Comparison of ENCODE assay signal across 11 mouse cellular contexts in genomic region chr11:113779680-113780041, GRCm38 (mm10). TPM values are rescaled to one million over a fixed set of nuclear protein-coding genes. Genes with fewer than 3 reads are reported as not detected.
DNase-seq lines count a peak whose midpoint lies in the region; ATAC-seq lines count a peak whose summit lies in the region.
"Had no signal": no experiment of that assay in that cellular context is flagged by ENCODE, and none has a peak within 500 bp of the region (broad histone marks: within the 10 kb centered on the region; RNA-seq: fewer than 3 reads in every experiment).

No protein-coding gene starts in this region.

- ATAC-seq in hindbrain, embryonic 12.5 days (ENCODE audit: low FRiP score), result no peak
- no peak for ATAC-seq in hindbrain, embryonic 16.5 days
- no peak for ATAC-seq in midbrain, embryonic 12.5 days (ENCODE audit: low FRiP score, low read depth)
- ATAC-seq in midbrain, embryonic 16.5 days, result no peak

- H3K4me1 ChIP-seq in hindbrain, embryonic 12.5 days, result peaks cover 51% of the 10 kb centered on the region
- peaks cover 9% of the 10 kb centered on the region for H3K4me1 ChIP-seq in hindbrain, embryonic 16.5 days (ENCODE audit: control insufficient read depth, insufficient read depth, low read depth, low read length)
- H3K4me1 ChIP-seq in midbrain, embryonic 12.5 days, result peaks cover 41% of the 10 kb centered on the region
- peaks cover 2% of the 10 kb centered on the region for H3K4me1 ChIP-seq in midbrain, embryonic 16.5 days (ENCODE audit: control insufficient read depth, insufficient read depth, low read length)

- H3K27me3 ChIP-seq in hindbrain, embryonic 12.5 days, result no peaks in the 10 kb centered on the region
- no peaks in the 10 kb centered on the region for H3K27me3 ChIP-seq in hindbrain, embryonic 16.5 days (replicated peaks; ENCODE audit: control insufficient read depth, insufficient read depth, low read length)
- H3K27me3 ChIP-seq in midbrain, embryonic 12.5 days, result peaks cover 11% of the 10 kb centered on the region
- no peaks in the 10 kb centered on the region for H3K27me3 ChIP-seq in midbrain, embryonic 16.5 days (ENCODE audit: control insufficient read depth, insufficient read depth, low read depth, low read length)

- peak; percentile 62 for DNase-seq in embryo, embryonic 10.5 days (ENCODE audit: low spot score)
- no peak for DNase-seq in embryo, embryonic 9.5 days (ENCODE audit: extremely low spot score)
- DNase-seq in thymus, postnatal 14 days, result peak; percentile 55
- no peak for DNase-seq in layer of hippocampus, adult 8-10 months (ENCODE audit: low spot score in 2 of 2)
- DNase-seq: cerebellum, adult 2 months; kidney, adult 11 months had no signal

- H3K4me2 ChIP-seq in hindbrain, embryonic 12.5 days (replicated peaks), result 0 out of 2 replicates have a peak overlapping the region, but pooled peaks have one; percentile 4
- no peak overlapping the region for H3K4me2 ChIP-seq in hindbrain, embryonic 16.5 days (ENCODE audit: low read length)
- H3K4me2 ChIP-seq in midbrain, embryonic 12.5 days (replicated peaks), result no peak overlapping the region
- H3K4me2 ChIP-seq in midbrain, embryonic 16.5 days (ENCODE audit: low read length), result no peak overlapping the region

- H3K36me3 ChIP-seq in hindbrain, embryonic 12.5 days, result no peaks in the 10 kb centered on the region
- H3K36me3 ChIP-seq in hindbrain, embryonic 16.5 days (ENCODE audit: control insufficient read depth, insufficient read depth, low read length), result peaks cover 4% of the 10 kb centered on the region; the same call in 1 of the 2 replicates
- no peaks in the 10 kb centered on the region for H3K36me3 ChIP-seq in midbrain, embryonic 12.5 days
- no peaks in the 10 kb centered on the region for H3K36me3 ChIP-seq in midbrain, embryonic 16.5 days (ENCODE audit: control insufficient read depth, insufficient read depth, low read length)

- H3K9me3 ChIP-seq in hindbrain, embryonic 12.5 days (replicated peaks), result no peaks in the 10 kb centered on the region
- H3K9me3 ChIP-seq in hindbrain, embryonic 16.5 days (ENCODE audit: control insufficient read depth, low read length), result no peaks in the 10 kb centered on the region
- H3K9me3 ChIP-seq in midbrain, embryonic 12.5 days, result no peaks in the 10 kb centered on the region
- no peaks in the 10 kb centered on the region for H3K9me3 ChIP-seq in midbrain, embryonic 16.5 days (replicated peaks; ENCODE audit: control insufficient read depth, low read length, poor library complexity, severe bottlenecking)

- WGBS in hindbrain, embryonic 12.5 days, result 20% methylated on average over 6 of the region's 6 CpGs
- WGBS in hindbrain, embryonic 16.5 days, result 25% methylated on average over 6 of the region's 6 CpGs
- whole genome bisulfite sequencing in midbrain, embryonic 12.5 days, result 21% methylated on average over 6 of the region's 6 CpGs
- 18% methylated on average over 6 of the region's 6 CpGs for WGBS in midbrain, embryonic 16.5 days

- H3K4me3 ChIP-seq in hindbrain, embryonic 12.5 days, result no peak overlapping the region
- H3K4me3 ChIP-seq in hindbrain, embryonic 16.5 days (ENCODE audit: low read length), result no peak overlapping the region
- H3K4me3 ChIP-seq in midbrain, embryonic 12.5 days, result no peak overlapping the region
- H3K4me3 ChIP-seq in midbrain, embryonic 16.5 days (ENCODE audit: low read depth, low read length), result no peak overlapping the region
- H3K4me3 ChIP-seq: myocyte had no signal

- no peak overlapping the region for H3K9ac ChIP-seq in hindbrain, embryonic 12.5 days
- H3K9ac ChIP-seq in hindbrain, embryonic 16.5 days (ENCODE audit: low read depth, low read length), result no peak overlapping the region
- H3K9ac ChIP-seq in midbrain, embryonic 12.5 days (replicated peaks), result no peak overlapping the region
- no peak overlapping the region for H3K9ac ChIP-seq in midbrain, embryonic 16.5 days (ENCODE audit: low read depth, low read length)

- H3K27ac ChIP-seq in hindbrain, embryonic 12.5 days, result 0 out of 2 replicates have a peak overlapping the region, but pooled peaks have one; percentile 44
- no peak overlapping the region for H3K27ac ChIP-seq in hindbrain, embryonic 16.5 days (ENCODE audit: low read depth, low read length)
- peak overlapping the region; percentile 54; the same call in 1 of the 2 replicates for H3K27ac ChIP-seq in midbrain, embryonic 12.5 days (replicated peaks)
- H3K27ac ChIP-seq in midbrain, embryonic 16.5 days (ENCODE audit: low read length), result no peak overlapping the region

RNA-seq across cellular contexts. Expression of gene Cdc42ep4, which starts 28.0 kb away (rescaled TPM):
- polyA plus RNA-seq in hindbrain, embryonic 12.5 days (2016; fragmentation: Nextera tagmentation; extraction: Ambion mirVana), result 98.7 and 106 TPM in 2 replicates
- 72.2 and 80.1 TPM in 2 replicates for polyA plus RNA-seq in hindbrain, embryonic 16.5 days (2015; fragmentation: Nextera tagmentation; extraction: Ambion mirVana)
- polyA plus RNA-seq in midbrain, embryonic 12.5 days (2016; fragmentation: Nextera tagmentation; extraction: Ambion mirVana), result 102 and 104 TPM in 2 replicates
- polyA plus RNA-seq in midbrain, embryonic 16.5 days (2015; fragmentation: Nextera tagmentation; extraction: Ambion mirVana), result 73.2 and 75.0 TPM in 2 replicates
- total RNA-seq in layer of hippocampus, adult 8-10 months (2022), result 10 to 100 TPM; 32.4 to 41.1 (median 37.3) TPM

Comparison
In these comparisons a context has a peak if more than half of its experiments do, and no peak if none do; other contexts are left out.
1. DNase-seq: peak in embryo, embryonic 10.5 days (single experiment) and thymus, postnatal 14 days (single experiment); none in embryo, embryonic 9.5 days (single experiment) and layer of hippocampus, adult 8-10 months (0 of 2).
2. H3K27ac ChIP-seq: peak in hindbrain, embryonic 12.5 days (single experiment) and midbrain, embryonic 12.5 days (single experiment); none in hindbrain, embryonic 16.5 days (single experiment) and midbrain, embryonic 16.5 days (single experiment).